Mouse (Mus musculus): ENCODE measurements around the gene Rnf8. TPM values are rescaled to one million over a fixed set of nuclear protein-coding genes. Genes with fewer than 3 reads are reported as not detected.

Gene Rnf8
- total RNA-seq, 2 experiments from 2014 or later: 25.2 to 26.1 TPM

- intact Hi-C loops (cut with DNase I): no loop called here
- DNase-seq: no peak
Observed at GRCm38 (mm10) chr17:29678526-29678925, 63.9 kb downstream of the Rnf8 start.

- intact Hi-C loops (cut with DNase I): no loop called here
- DNase-seq: no peak
Observed at GRCm38 (mm10) chr17:29679038-29679767, 64.6 kb downstream of the Rnf8 start.

DNA sequence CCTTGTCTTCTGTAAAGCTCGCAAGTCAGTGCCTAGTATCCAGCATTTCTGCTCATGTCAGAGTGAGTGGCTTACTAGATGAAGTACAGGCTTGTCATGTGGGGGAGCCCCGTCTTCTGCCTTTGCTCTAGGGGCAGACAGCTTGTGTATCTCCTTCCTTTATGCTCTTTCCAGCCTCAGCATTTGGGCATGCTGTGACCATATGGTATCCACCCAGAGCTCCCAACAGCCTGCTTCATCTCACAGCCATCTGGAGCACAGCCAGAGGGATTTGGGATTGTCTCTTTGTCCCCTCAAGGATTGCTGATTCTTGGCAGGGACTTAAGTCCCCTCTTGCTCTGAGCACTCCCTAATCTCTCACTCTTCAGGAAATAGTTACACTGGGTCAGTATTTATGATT lies 65.6 kb downstream of the Rnf8 start:
- intact Hi-C loops (cut with DNase I): no loop called here
- DNase-seq: peak; percentile 48 to 54

GRCm38 (mm10) chr17:29680921-29681320 lies 66.3 kb downstream of the Rnf8 start:
- no peak for DNase-seq
- intact Hi-C loops (cut with DNase I): no loop called here

GRCm38 (mm10) chr17:29681669-29682068 lies 67.1 kb downstream of the Rnf8 start:
- intact Hi-C loops (cut with DNase I): no loop called here

GRCm38 (mm10) chr17:29682261-29682660 lies 67.7 kb downstream of the Rnf8 start:
- DNase-seq: no peak
- intact Hi-C loops (cut with DNase I): no loop called here

More at GRCm38 (mm10) chr17:29681669-29682068, 67.1 kb downstream of the Rnf8 start:
- no peak for DNase-seq

DNA sequence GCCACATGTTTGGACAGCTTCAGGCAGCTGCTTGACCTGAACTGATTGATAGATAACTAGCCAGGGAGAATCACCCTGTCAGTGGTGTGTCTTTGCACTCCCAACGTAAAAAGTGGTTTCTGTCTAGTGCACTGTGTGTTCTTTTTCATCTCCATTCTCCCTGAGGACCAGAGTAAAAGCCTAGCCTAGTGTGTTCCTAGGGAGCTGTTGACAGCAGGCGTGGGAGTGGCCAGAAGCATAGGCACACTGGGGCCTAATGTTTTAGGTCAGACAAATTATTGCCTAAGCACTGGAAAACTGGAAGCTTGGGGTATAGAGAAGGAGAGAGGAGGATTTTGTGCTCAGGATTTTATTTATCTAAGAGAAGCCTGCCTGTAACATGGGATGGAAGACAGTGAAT lies 68.5 kb downstream of the Rnf8 start:
- intact Hi-C loops (cut with DNase I): no loop called here
- DNase-seq: peak in 1 of 2 experiments; percentile 36

GRCm38 (mm10) chr17:29684275-29684674 lies 69.7 kb downstream of the Rnf8 start:
- intact Hi-C loops (cut with DNase I): no loop called here
- no peak for DNase-seq

DNA sequence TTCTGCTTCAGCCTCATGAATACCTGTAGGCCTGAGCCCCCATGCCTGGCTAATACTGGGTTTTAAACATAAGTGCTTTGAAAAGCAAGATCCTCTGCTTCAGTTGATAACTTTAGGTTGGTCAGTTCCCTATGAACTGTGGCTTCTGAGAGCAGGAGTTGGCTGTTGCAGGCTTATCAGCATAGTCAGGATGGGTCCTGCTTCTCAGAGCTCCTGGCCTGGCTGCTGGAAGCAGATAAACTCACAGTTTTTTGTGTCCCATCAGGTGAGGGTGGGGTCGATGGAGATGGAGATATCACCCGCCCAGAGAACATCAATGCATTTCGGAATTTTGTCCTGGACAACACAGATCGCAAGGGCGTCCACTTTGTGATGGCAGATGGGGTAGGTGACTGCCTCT lies 72.2 kb downstream of the Rnf8 start:
- no peak for DNase-seq
- intact Hi-C loops (cut with DNase I): no loop called here

- intact Hi-C loops (cut with DNase I): no loop called here
- DNase-seq: no peak
Observed at GRCm38 (mm10) chr17:29687373-29687772, 72.8 kb downstream of the Rnf8 start.

- no peak for DNase-seq
- intact Hi-C loops (cut with DNase I): no loop called here
Observed at GRCm38 (mm10) chr17:29688610-29689009, 74.0 kb downstream of the Rnf8 start.

DNA sequence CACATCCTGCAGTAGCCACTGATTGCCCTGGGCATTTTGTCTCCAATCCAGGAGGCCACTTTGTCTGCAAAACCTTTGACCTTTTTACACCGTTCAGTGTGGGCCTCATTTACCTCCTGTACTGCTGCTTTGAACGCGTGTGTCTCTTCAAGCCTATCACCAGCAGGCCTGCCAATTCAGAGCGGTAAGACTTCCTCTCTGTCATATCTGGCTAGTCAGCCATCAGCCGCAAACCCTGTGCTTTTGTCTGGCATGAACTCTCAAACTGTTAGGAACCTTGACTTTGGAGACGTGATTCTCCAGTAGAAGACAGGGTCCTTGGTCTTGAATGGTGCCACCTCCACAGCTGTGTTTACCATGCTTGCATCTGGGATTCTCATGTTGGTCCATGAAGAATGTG lies 75.7 kb downstream of the Rnf8 start:
- no peak for DNase-seq
- intact Hi-C loops (cut with DNase I): no loop called here

DNA sequence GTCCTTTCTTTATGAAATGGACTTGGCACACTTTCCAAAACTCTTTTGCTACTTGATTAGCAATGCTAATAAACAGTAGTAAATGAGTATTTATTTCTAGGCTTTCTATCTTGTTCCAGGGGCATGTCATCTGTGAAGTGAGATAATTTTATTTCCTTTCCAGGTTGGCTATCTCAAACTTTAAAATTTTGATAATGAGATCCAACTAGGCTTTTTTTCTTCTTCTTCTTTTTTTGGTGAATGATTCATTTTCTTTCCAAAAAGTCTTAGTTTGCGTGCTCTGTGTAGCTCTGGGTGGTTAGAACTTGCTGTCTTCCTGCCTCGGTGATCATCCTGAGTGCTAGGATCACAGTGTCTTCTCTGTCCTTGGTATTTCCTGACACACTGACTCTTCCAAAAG lies 78.2 kb downstream of the Rnf8 start:
- DNase-seq: no peak
- intact Hi-C loops (cut with DNase I): no loop called here

DNA sequence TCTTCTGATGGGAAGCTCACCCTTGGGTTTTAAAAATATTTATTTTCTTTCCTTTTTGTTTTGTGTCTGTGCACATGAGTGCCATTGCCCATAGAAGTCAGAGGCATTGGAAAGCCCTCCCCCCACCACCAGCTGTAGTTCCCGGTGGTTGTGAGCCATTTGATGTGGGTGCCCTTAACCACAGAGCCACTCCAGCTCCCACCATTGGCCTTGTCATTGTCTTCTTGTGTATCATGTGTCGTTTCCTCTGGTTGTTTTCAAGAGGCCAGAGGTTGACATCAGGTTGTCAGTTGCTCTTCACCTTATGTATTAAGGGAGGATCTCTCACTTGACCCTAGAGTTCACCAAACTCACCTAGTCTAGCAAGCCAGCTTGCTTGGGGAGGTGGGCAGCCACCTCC lies 79.0 kb downstream of the Rnf8 start:
- intact Hi-C loops (cut with DNase I): no loop called here
- DNase-seq: no peak

DNA sequence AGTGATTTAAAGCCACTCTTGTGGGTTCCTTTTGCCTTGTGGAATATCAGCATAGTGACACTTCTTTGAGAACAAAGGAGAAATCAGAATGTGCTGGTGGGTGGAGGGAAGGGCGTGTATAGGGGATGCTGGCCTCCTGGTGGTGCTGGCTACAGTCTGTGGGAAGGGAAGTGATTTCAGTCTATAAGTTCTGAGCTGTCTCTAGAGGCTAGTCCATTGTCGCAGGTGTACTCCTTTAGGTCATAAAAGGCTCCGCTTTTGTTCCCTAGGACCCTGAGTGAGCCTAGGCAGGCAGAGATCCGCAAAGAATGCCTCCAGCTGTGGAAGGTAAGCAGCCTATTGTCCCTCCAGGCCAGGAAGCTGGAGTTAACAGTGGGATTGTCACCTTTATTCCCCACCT lies 79.9 kb downstream of the Rnf8 start:
- intact Hi-C loops (cut with DNase I): no loop called here
- no peak for DNase-seq

Small RNA genes within 50 kb of the gene (microRNA-seq; reads per million reads assigned to microRNA genes)
- 0 reads per million in 2 experiments for gene Mir7667

Other genes starting within 250 kb of the Rnf8 start
- gene Pim1, start 124.0 kb upstream of the Rnf8 start, total RNA-seq (2021): 10 to 100 TPM; 40.6 to 51.5 TPM
- gene Gm17657, start 65.2 kb upstream of the Rnf8 start, total RNA-seq (2021): not detected
- gene Tbc1d22b, start 65.0 kb upstream of the Rnf8 start, total RNA-seq (2021): 10 to 100 TPM; 15.4 to 16.2 TPM
- gene Tmem217, start 62.4 kb upstream of the Rnf8 start, total RNA-seq (2021): not detected
- gene Gm28043, start 86 bp downstream of the Rnf8 start, total RNA-seq (2021): 1 to 10 TPM; 1.4 to 2.0 TPM
- gene Cmtr1, start 45.8 kb downstream of the Rnf8 start, total RNA-seq (2021): 10 to 100 TPM; 59.5 to 63.4 TPM
- 10 to 100 TPM; 15.9 to 17.1 TPM for gene Ccdc167, start 102.3 kb downstream of the Rnf8 start, total RNA-seq (2021)